Mouse (Mus musculus): ENCODE measurements around the gene Tjp2.

The Tjp2 gene

GRCm38 (mm10) chr19:24058851-24059250, 166.0 kb downstream of the Tjp2 start:
- no peak for DNase-seq (ENCODE audit: extremely low spot score, low spot score)

DNA sequence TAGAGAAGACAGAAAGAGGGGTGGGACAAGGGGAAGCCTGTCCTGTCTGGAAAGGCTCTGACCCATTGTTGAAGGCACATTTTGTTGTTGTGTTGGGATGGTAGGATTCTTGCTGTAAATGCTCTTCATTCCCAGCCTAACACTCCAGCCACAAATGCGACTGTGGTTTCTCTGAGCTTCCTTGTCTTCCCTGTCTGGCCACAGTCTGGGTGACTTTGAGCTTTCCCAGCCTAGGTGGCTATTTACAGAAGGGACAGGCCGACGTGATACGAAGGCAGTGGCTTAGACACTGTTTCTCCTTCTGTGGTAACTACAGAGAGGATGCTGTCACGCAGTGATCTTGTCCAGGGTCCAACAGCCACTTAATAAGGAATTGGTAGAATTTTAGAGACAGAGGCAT, 166.8 kb downstream of the Tjp2 start:
- no peak for DNase-seq (ENCODE audit: extremely low spot score, low spot score)

DNA sequence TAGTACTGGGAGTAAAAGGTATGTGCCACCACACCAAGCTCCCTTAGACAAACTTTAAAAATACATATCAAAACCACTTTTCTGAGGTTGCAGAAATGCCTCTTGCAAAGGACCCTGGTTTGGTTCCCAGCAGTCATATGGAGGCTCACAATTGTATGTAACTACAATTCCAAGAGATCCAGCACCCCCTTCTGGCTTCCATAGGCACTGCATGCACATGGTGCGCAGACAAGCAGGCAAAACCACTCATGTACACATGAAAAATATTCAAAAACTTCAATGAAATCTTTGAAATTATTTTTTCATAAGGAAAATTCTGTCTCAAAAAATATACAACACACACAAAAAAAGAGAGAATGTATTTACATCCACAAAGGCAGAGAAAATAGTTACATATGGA, 167.9 kb downstream of the Tjp2 start:
- no peak for DNase-seq (ENCODE audit: extremely low spot score, low spot score)

- DNase-seq (ENCODE audit: extremely low spot score, low spot score), result no peak
Observed at GRCm38 (mm10) chr19:24054904-24055303, 169.9 kb downstream of the Tjp2 start.

- no peak for DNase-seq (ENCODE audit: extremely low spot score, low spot score)
Observed at GRCm38 (mm10) chr19:24054265-24054664, 170.6 kb downstream of the Tjp2 start.

- DNase-seq (ENCODE audit: extremely low spot score, low spot score), result no peak
Observed at GRCm38 (mm10) chr19:24050514-24050913, 174.3 kb downstream of the Tjp2 start.

DNA sequence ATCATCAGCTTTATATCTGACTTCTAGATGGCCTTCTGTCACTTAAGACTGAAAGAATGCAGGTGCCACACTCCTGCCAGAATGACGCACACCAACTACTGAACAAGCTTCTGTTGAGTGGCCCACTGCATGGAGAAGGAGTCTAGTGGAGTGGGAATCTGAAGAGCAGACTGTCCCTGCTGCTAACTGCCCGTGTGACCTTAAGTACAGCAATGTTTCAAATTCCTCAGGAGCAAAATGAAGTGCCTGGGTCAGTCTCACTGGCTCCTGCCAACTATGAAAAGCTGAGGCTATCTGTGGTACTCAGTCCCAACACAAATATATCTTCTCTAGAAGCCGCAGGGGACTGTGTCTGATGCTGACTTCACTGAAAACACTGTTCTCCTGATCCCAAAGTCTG, 175.5 kb downstream of the Tjp2 start:
- DNase-seq (ENCODE audit: extremely low spot score, low spot score), result no peak

DNA sequence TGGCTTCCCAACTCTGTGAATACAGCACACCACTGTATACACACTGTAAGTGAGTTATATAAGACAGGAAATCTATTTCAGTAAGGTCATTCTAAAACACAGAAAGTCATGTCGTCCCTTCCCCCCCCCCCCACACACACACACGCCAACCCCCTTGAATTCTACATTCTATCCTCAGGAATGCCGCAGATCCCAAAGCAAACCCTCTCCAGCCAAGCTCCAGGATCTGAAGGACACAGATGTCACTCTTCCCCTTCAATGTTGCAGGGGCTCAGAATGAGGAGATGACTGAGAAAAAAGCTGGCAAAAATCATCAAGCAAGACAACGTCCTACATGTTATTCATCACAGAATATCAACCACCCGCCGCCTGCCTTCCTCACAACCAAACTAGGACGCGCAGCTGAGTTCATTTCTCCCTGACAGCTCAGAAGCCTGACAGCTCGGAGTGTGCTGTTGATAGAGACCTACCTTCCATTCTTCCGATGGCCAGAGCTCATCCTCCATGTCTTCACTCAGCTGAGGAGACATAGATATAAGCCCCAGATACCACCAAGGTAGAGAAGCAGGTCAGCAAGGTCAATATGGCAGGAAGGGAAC, 178.3 kb downstream of the Tjp2 start:
- DNase-seq (ENCODE audit: extremely low spot score, low spot score), result no peak

Measured in neural tube, embryonic 10.5 days (tissue).